Mouse (Mus musculus) ES-Bruce4 (cell line): ENCODE data around the gene Cd1d1.

Source experiments
- CTCF ChIP-seq: IDR thresholded peaks from one replicate; pipeline ENCODE4 v1.8.1; 2011; ENCODE audit warnings: low read depth, low read length
- EP300 ChIP-seq: IDR thresholded peaks from 2 replicates; pipeline ENCODE4 v1.6.1; 2011; ENCODE audit warnings: low read depth, low read length; ENCODE audit not compliant: insufficient read depth
- POLR2A ChIP-seq: IDR thresholded peaks from one replicate; pipeline ENCODE4 v1.8.1; 2011; ENCODE audit warnings: low read length; ENCODE audit not compliant: insufficient read depth

GRCm38 (mm10) chr3:86996111-86996510, 3.1 kb downstream of the Cd1d1 start:
- TF ChIP-seq CTCF (no peak), POLR2A (no peak), EP300 (no peak)
